Mouse (Mus musculus): ENCODE results near the gene Jam3. TPM values are rescaled to one million over a fixed set of nuclear protein-coding genes. Genes with fewer than 3 reads are reported as not detected.
"Not testable (repeated sequence)": the region's sequence is repeated elsewhere in the genome, so short reads cannot be mapped to it uniquely, and the experiment has no call there.

Jam3 gene
- polyA plus RNA-seq, 1 experiment from 2014 or later, result 47.4 TPM

- WGBS, result 74% methylated on average over 1 of the region's 1 CpGs
- no peaks in the 10 kb centered on the region for H3K9me3 ChIP-seq (replicated peaks)
- no peaks in the 10 kb centered on the region for H3K4me1 ChIP-seq (replicated peaks)
- H3K9ac ChIP-seq, result no peak overlapping the region
- no peak overlapping the region for H3K4me2 ChIP-seq
- no peak overlapping the region for H3K4me3 ChIP-seq
- no peaks in the 10 kb centered on the region for H3K27me3 ChIP-seq (replicated peaks)
- no peak for ATAC-seq (ENCODE audit: insufficient number of reproducible peaks, low FRiP score)
- H3K27ac ChIP-seq (ENCODE audit: poor library complexity, severe bottlenecking), result no peak overlapping the region
- H3K36me3 ChIP-seq, result no peaks in the 10 kb centered on the region
These were observed 11.8 kb upstream of the Jam3 start for GRCm38 (mm10) chr9:27166981-27167380.

- Histone ChIP-seq H3K27ac (ENCODE audit: poor library complexity, severe bottlenecking) (no peak overlapping the region), H3K9me3 (replicated peaks) (no peaks in the 10 kb centered on the region), H3K4me3 (no peak overlapping the region), H3K4me1 (replicated peaks) (no peaks in the 10 kb centered on the region), H3K9ac (no peak overlapping the region), H3K36me3 (no peaks in the 10 kb centered on the region), H3K4me2 (no peak overlapping the region), H3K27me3 (replicated peaks) (no peaks in the 10 kb centered on the region)
- WGBS, result 73% methylated on average over 3 of the region's 3 CpGs
- no peak for ATAC-seq (ENCODE audit: insufficient number of reproducible peaks, low FRiP score)
These were observed 10.4 kb upstream of the Jam3 start for GRCm38 (mm10) chr9:27165596-27165995.

GRCm38 (mm10) chr9:27164957-27165356 is 9.7 kb upstream of the Jam3 start:
- H3K9me3 ChIP-seq (replicated peaks), result no peaks in the 10 kb centered on the region
- no peak overlapping the region for H3K27ac ChIP-seq (ENCODE audit: poor library complexity, severe bottlenecking)
- H3K4me1 ChIP-seq (replicated peaks), result no peaks in the 10 kb centered on the region
- no peak for ATAC-seq (ENCODE audit: insufficient number of reproducible peaks, low FRiP score)
- H3K27me3 ChIP-seq (replicated peaks), result no peaks in the 10 kb centered on the region
- H3K4me2 ChIP-seq, result no peak overlapping the region
- no peaks in the 10 kb centered on the region for H3K36me3 ChIP-seq
- no peak overlapping the region for H3K4me3 ChIP-seq
- no peak overlapping the region for H3K9ac ChIP-seq
- 59% methylated on average over 2 of the region's 2 CpGs for WGBS

GRCm38 (mm10) chr9:27163661-27164060 is 8.4 kb upstream of the Jam3 start:
- H3K27me3 ChIP-seq (replicated peaks); H3K9me3 ChIP-seq (replicated peaks); H3K9ac ChIP-seq; ATAC-seq (ENCODE audit: insufficient number of reproducible peaks, low FRiP score); H3K36me3 ChIP-seq; H3K27ac ChIP-seq (ENCODE audit: poor library complexity, severe bottlenecking); H3K4me1 ChIP-seq (replicated peaks); H3K4me3 ChIP-seq; H3K4me2 ChIP-seq: not testable (repeated sequence)
- WGBS, result 85% methylated on average over 5 of the region's 5 CpGs

- H3K4me2 ChIP-seq, result peak overlapping the region; percentile 72; the same call in 1 of the 2 replicates
- H3K27me3 ChIP-seq (replicated peaks), result no peaks in the 10 kb centered on the region
- H3K4me3 ChIP-seq, result no peak overlapping the region; the same call in 1 of the 2 replicates
- H3K36me3 ChIP-seq, result no peaks in the 10 kb centered on the region
- H3K27ac ChIP-seq (ENCODE audit: poor library complexity, severe bottlenecking), result no peak overlapping the region
- no peak overlapping the region for H3K9ac ChIP-seq
- WGBS, result 79% methylated on average over 4 of the region's 4 CpGs
- ATAC-seq (ENCODE audit: insufficient number of reproducible peaks, low FRiP score), result no peak
- H3K4me1 ChIP-seq (replicated peaks), result peaks cover 27% of the 10 kb centered on the region
- no peaks in the 10 kb centered on the region for H3K9me3 ChIP-seq (replicated peaks)
These were observed 1.4 kb downstream of the Jam3 start for GRCm38 (mm10) chr9:27153861-27154260.

GRCm38 (mm10) chr9:27149836-27150235 is 5.4 kb downstream of the Jam3 start:
- ATAC-seq (ENCODE audit: insufficient number of reproducible peaks, low FRiP score), result no peak
- Histone ChIP-seq H3K9ac (no peak overlapping the region; the same call in 1 of the 2 replicates), H3K4me2 (peak overlapping the region; percentile 26), H3K4me1 (replicated peaks) (peaks cover 42% of the 10 kb centered on the region), H3K9me3 (replicated peaks) (no peaks in the 10 kb centered on the region), H3K27ac (ENCODE audit: poor library complexity, severe bottlenecking) (peak overlapping the region; percentile 59; the same call in 1 of the 2 replicates), H3K36me3 (no peaks in the 10 kb centered on the region), H3K27me3 (replicated peaks) (no peaks in the 10 kb centered on the region), H3K4me3 (no peak overlapping the region)
- 25% methylated on average over 9 of the region's 9 CpGs for WGBS

- ATAC-seq (ENCODE audit: insufficient number of reproducible peaks, low FRiP score), result peak; percentile 25; the same call in 1 of the 2 replicates
- H3K4me3 ChIP-seq, result peak overlapping the region; percentile 24; the same call in 1 of the 2 replicates
These were observed 6.4 kb downstream of the Jam3 start for GRCm38 (mm10) chr9:27148631-27149471.

GRCm38 (mm10) chr9:27147946-27148345 is 7.3 kb downstream of the Jam3 start:
- 68% methylated on average over 8 of the region's 8 CpGs for WGBS
- peaks cover 38% of the 10 kb centered on the region for H3K4me1 ChIP-seq (replicated peaks)
- H3K27ac ChIP-seq (ENCODE audit: poor library complexity, severe bottlenecking), result no peak overlapping the region

More at GRCm38 (mm10) chr9:27148631-27149471, 6.4 kb downstream of the Jam3 start:
- Histone ChIP-seq H3K4me1 (replicated peaks) (peaks cover 39% of the 10 kb centered on the region), H3K36me3 (no peaks in the 10 kb centered on the region), H3K27me3 (replicated peaks) (no peaks in the 10 kb centered on the region), H3K27ac (ENCODE audit: poor library complexity, severe bottlenecking) (peak overlapping the region; percentile 33; the same call in 1 of the 2 replicates), H3K9me3 (replicated peaks) (no peaks in the 10 kb centered on the region), H3K9ac (peak overlapping the region; percentile 45), H3K4me2 (peak overlapping the region; percentile 63)
- WGBS, result 30% methylated on average over 18 of the region's 18 CpGs

GRCm38 (mm10) chr9:27146826-27147225 is 8.4 kb downstream of the Jam3 start:
- no peak overlapping the region for H3K4me3 ChIP-seq
- peaks cover 2% of the 10 kb centered on the region for H3K36me3 ChIP-seq
- ATAC-seq (ENCODE audit: insufficient number of reproducible peaks, low FRiP score), result no peak
- no peaks in the 10 kb centered on the region for H3K27me3 ChIP-seq (replicated peaks)
- H3K9me3 ChIP-seq (replicated peaks), result no peaks in the 10 kb centered on the region
- no peak overlapping the region for H3K9ac ChIP-seq
- peaks cover 38% of the 10 kb centered on the region for H3K4me1 ChIP-seq (replicated peaks)
- WGBS, result 75% methylated on average over 2 of the region's 2 CpGs
- no peak overlapping the region for H3K27ac ChIP-seq (ENCODE audit: poor library complexity, severe bottlenecking)
- H3K4me2 ChIP-seq, result no peak overlapping the region

More at GRCm38 (mm10) chr9:27147946-27148345, 7.3 kb downstream of the Jam3 start:
- no peaks in the 10 kb centered on the region for H3K27me3 ChIP-seq (replicated peaks)
- H3K4me3 ChIP-seq, result no peak overlapping the region
- H3K36me3 ChIP-seq, result no peaks in the 10 kb centered on the region
- ATAC-seq (ENCODE audit: insufficient number of reproducible peaks, low FRiP score), result no peak
- no peak overlapping the region for H3K9ac ChIP-seq
- H3K4me2 ChIP-seq, result no peak overlapping the region
- no peaks in the 10 kb centered on the region for H3K9me3 ChIP-seq (replicated peaks)

- H3K9ac ChIP-seq, result no peak overlapping the region
- no peak overlapping the region for H3K4me2 ChIP-seq
- no peak for ATAC-seq (ENCODE audit: insufficient number of reproducible peaks, low FRiP score)
- no peaks in the 10 kb centered on the region for H3K27me3 ChIP-seq (replicated peaks)
- H3K4me3 ChIP-seq, result no peak overlapping the region
- H3K36me3 ChIP-seq, result peaks cover 5% of the 10 kb centered on the region
- no peaks in the 10 kb centered on the region for H3K9me3 ChIP-seq (replicated peaks)
- H3K27ac ChIP-seq (ENCODE audit: poor library complexity, severe bottlenecking), result no peak overlapping the region
- WGBS, result 59% methylated on average over 5 of the region's 5 CpGs
- peaks cover 44% of the 10 kb centered on the region for H3K4me1 ChIP-seq (replicated peaks)
These were observed 10.2 kb downstream of the Jam3 start for GRCm38 (mm10) chr9:27144996-27145395.

GRCm38 (mm10) chr9:27144271-27144840 is 10.9 kb downstream of the Jam3 start:
- no peak overlapping the region for H3K4me3 ChIP-seq
- H3K4me1 ChIP-seq (replicated peaks), result peaks cover 38% of the 10 kb centered on the region
- no peaks in the 10 kb centered on the region for H3K27me3 ChIP-seq (replicated peaks)
- no peak overlapping the region for H3K27ac ChIP-seq (ENCODE audit: poor library complexity, severe bottlenecking)
- no peak for ATAC-seq (ENCODE audit: insufficient number of reproducible peaks, low FRiP score)
- no peak overlapping the region for H3K4me2 ChIP-seq
- H3K36me3 ChIP-seq, result peaks cover 5% of the 10 kb centered on the region
- no peak overlapping the region for H3K9ac ChIP-seq
- H3K9me3 ChIP-seq (replicated peaks), result no peaks in the 10 kb centered on the region
- WGBS, result 61% methylated on average over 4 of the region's 4 CpGs
